Comparison of ENCODE assay signal across 8 mouse cellular contexts in genomic region chr14:124410945-124411344, GRCm38 (mm10).
DNase-seq lines count a peak whose midpoint lies in the region; ATAC-seq and TF ChIP-seq lines count a peak whose summit lies in the region.
"Had no signal": no experiment of that assay in that cellular context is flagged by ENCODE, and none has a peak within 500 bp of the region (broad histone marks: within the 10 kb centered on the region; RNA-seq: fewer than 3 reads in every experiment).

No protein-coding gene starts in this region.

- 0% methylated on average over 1 of the region's 1 CpGs for WGBS in kidney, adult 2 months

- no peaks in the 10 kb centered on the region for H3K27me3 ChIP-seq in kidney, adult 2 months (replicated peaks; ENCODE audit: control insufficient read depth, insufficient read depth, low read length)
- no peaks in the 10 kb centered on the region for H3K27me3 ChIP-seq in CH12.LX (replicated peaks)
- H3K27me3 ChIP-seq: limb, embryonic 13.5 days had no signal

- H3K36me3 ChIP-seq in kidney, adult 2 months (ENCODE audit: control insufficient read depth, insufficient read depth, low read length): no peaks in the 10 kb centered on the region
- no peaks in the 10 kb centered on the region for H3K36me3 ChIP-seq in CH12.LX (replicated peaks in 1 of 2; ENCODE audit: control insufficient read depth in 1 of 2, insufficient read depth in 1 of 2, low read length in 1 of 2)
- H3K36me3 ChIP-seq: limb, embryonic 13.5 days had no signal

- H3K9ac ChIP-seq in CH12.LX (ENCODE audit: insufficient read depth, low read depth): no peak overlapping the region
- H3K9ac ChIP-seq: limb, embryonic 13.5 days had no signal

- H3K9me3 ChIP-seq in CH12.LX (replicated peaks; ENCODE audit: low read length): no peaks in the 10 kb centered on the region
- H3K9me3 ChIP-seq: limb, embryonic 13.5 days had no signal

- no peak overlapping the region for H3K4me2 ChIP-seq in CH12.LX (ENCODE audit: insufficient read depth, low read depth, poor library complexity, severe bottlenecking)
- H3K4me2 ChIP-seq: limb, embryonic 13.5 days had no signal

- DNase-seq in kidney, adult 2 months: no peak
- DNase-seq in kidney, postnatal 14 days: no peak
- DNase-seq in 3T3-L1 (ENCODE audit: low read depth, low spot score): peak; percentile 50
- peak; percentile 48 for DNase-seq in CH12.LX (ENCODE audit: extremely low read depth)
- DNase-seq in cerebellum, postnatal 14 days: peak; percentile 49 to 74
- DNase-seq in thymus, postnatal 10 days (ENCODE audit: low spot score in 2 of 2): no peak

- TF ChIP-seq EP300 in CH12.LX (IDR thresholded peaks at IDR 0.05; ENCODE audit: low read length): no peak

- dilution Hi-C loops in CH12.LX (cut with MboI; ENCODE audit: extremely low pct_ligation_motif_present, extremely low pct_unique_long_range_greater_than_20kb, low sequenced_read_pairs): no loop called here

- TF ChIP-seq POLR2A in kidney, adult 2 months (IDR thresholded peaks at IDR 0.05; ENCODE audit: low read depth, low read length): no peak
- no peak for TF ChIP-seq POLR2A in CH12.LX (IDR thresholded peaks at IDR 0.05; ENCODE audit: low read depth, low read length)

- no peak for ATAC-seq in megakaryocyte-erythroid progenitor cell, adult 5-6 weeks (replicated peaks; ENCODE audit: low FRiP score, low TSS enrichment, poor library complexity, severe bottlenecking)

- H3K79me2 ChIP-seq in CH12.LX (replicated peaks; ENCODE audit: control insufficient read depth, extremely low read depth, insufficient read depth, poor library complexity, severe bottlenecking): no peaks in the 10 kb centered on the region

- H3K27ac ChIP-seq in kidney, adult 2 months (ENCODE audit: insufficient read depth, low read depth, low read length): no peak overlapping the region
- no peak overlapping the region for H3K27ac ChIP-seq in CH12.LX (ENCODE audit: insufficient read depth, low read depth)
- H3K27ac ChIP-seq: limb, embryonic 13.5 days had no signal

- in situ Hi-C loops in CH12.LX (cut with MboI; ENCODE audit: low pct_ligation_motif_present, low pct_unique_long_range_greater_than_20kb, low sequenced_read_pairs): no loop called here

- no peaks in the 10 kb centered on the region for H3K4me1 ChIP-seq in kidney, adult 2 months (ENCODE audit: control insufficient read depth, insufficient read depth, low read length)
- 0 out of 4 replicates have a peak, but pooled peaks cover 0 to 2% of the 10 kb centered on the region in 2 experiments for H3K4me1 ChIP-seq in CH12.LX (ENCODE audit: control insufficient read depth in 1 of 2, insufficient read depth in 2 of 2)
- H3K4me1 ChIP-seq: limb, embryonic 13.5 days had no signal

- peak; percentile 67 for TF ChIP-seq RAD21 in CH12.LX (IDR thresholded peaks at IDR 0.05; ENCODE audit: low read depth, low read length)

- TF ChIP-seq CTCF in kidney, adult 2 months (conservative IDR thresholded peaks at IDR 0.05; ENCODE audit: insufficient read depth, insufficient read length, low read depth, low read length): 0 out of 2 replicates have a peak, but pooled peaks have one; percentile 5
- TF ChIP-seq CTCF in CH12.LX (conservative IDR thresholded peaks at IDR 0.05 in 1 of 2, IDR thresholded peaks at IDR 0.05 in 1 of 2; ENCODE audit: low read depth in 2 of 2, low read length in 2 of 2): peak; percentile 67 to 75; a peak in 3 of 4 replicates

- H3K4me3 ChIP-seq in kidney, adult 2 months (ENCODE audit: insufficient read depth, low read depth, low read length): no peak overlapping the region
- H3K4me3 ChIP-seq in CH12.LX (replicated peaks in 1 of 3; ENCODE audit: low read depth in 2 of 3, low read length in 2 of 3, poor library complexity in 1 of 3): no peak overlapping the region
- H3K4me3 ChIP-seq: limb, embryonic 13.5 days had no signal

TF ChIP-seq in CH12.LX, 34 proteins besides CTCF, POLR2A, EP300 and RAD21:
- TF ChIP-seq ZC3H11A (IDR thresholded peaks at IDR 0.05; ENCODE audit: low read depth, low read length): no peak
- TF ChIP-seq ELF1 (IDR thresholded peaks at IDR 0.05; ENCODE audit: low read depth, low read length): no peak
- peak; percentile 78 for TF ChIP-seq SMC3 (IDR thresholded peaks at IDR 0.05; ENCODE audit: low read depth, low read length)

Comparison
In these comparisons a context has a peak if more than half of its experiments do, and no peak if none do; other contexts are left out.
1. DNase-seq: peak in 3T3-L1 (single experiment), CH12.LX (single experiment) and cerebellum, postnatal 14 days (2 of 2); none in kidney, adult 2 months (single experiment), kidney, postnatal 14 days (single experiment) and thymus, postnatal 10 days (0 of 2).